Mouse (Mus musculus) lung, postnatal 4 days (tissue): ENCODE measurements around the gene Slc25a3.

Source experiments
- DNase-seq, 2 experiments: peaks; one replicate each; pipeline ENCODE4 v3.0.0; 2021

Slc25a3 gene

GRCm38 (mm10) chr10:91123828-91124822 is at the start of gene Slc25a3:
Slc25a3 (minus strand) TSS chr10:91124059.
- peak; percentile 98 to 99 for DNase-seq

DNA sequence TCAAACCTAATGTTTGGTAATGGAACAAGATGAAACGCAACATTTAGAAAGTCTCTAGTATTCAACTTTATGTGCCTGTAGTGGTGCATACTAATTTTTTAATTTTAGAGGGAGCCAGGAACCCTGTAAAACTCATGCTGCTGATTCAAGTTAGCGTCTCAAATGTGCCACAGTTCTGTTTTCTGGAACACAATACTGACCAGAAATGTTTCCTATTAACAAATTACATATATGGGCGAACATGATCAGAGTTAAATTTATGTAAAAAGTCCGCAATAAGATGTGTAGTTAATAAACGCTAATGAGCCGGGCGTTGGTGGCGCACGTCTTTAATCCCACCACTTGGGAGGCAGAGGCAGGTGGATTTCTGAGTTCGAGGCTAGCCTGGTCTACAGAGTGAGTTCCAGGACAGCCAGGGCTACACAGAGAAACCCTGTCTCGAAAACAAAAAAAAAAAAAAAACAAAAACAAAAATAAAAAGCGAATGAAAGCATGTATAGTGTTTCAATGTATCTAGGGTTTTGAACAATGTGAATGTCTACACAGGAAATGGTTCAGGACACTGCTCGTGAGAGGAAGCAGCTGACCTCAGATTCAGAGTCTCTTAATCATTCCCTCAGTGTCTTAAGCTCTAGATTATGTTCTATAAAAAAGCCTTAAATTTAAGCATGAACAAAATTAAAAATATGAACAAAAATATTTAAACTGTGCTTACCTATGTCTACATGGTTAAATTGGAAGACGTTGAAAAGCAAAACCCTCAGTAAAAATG is 48.7 kb upstream of the Slc25a3 start:
- no peak for DNase-seq

- DNase-seq, result peak; percentile 97 to 98
These were observed 47.8 kb upstream of the Slc25a3 start for GRCm38 (mm10) chr10:91171455-91172328.

- DNase-seq, result no peak
These were observed 47.2 kb upstream of the Slc25a3 start for GRCm38 (mm10) chr10:91171041-91171440.

DNA sequence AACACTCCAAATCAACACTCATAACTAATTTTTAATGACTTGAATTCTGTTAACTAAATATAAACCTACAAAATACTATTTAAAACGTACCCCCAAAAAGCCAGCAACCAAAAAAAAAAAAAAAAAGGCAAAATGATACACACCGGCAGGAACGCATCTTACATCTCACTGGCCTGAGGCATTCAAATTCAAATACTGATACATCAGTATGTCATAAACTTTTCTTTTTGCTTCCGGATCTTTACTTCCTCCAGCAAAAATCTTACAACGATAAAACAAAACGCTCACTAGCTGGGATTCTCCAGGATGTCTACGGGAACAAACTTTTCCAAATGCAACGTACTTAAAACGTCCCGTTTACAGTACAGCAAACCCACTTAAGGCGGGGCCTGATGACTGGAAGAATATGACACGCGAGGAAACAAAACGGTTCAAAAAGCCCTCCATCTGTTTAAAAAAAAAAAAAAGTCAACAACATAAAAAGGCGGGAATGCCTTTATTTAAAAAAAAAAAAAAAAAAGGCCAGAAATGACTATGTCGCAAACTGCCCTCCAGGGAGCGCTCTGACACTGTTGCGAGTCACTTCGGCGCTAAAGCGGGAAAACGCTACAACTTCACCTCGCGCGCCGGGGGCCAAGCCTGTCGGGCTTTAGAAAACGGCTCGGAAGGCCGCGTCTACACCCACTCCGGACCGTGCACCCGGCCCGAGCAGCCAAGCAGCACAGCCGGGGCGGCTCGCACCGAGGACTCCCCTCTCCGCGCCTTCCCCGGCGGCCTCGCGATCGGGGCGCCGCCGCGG is 46.5 kb upstream of the Slc25a3 start:
- DNase-seq, result peak; percentile 91 to 92

DNA sequence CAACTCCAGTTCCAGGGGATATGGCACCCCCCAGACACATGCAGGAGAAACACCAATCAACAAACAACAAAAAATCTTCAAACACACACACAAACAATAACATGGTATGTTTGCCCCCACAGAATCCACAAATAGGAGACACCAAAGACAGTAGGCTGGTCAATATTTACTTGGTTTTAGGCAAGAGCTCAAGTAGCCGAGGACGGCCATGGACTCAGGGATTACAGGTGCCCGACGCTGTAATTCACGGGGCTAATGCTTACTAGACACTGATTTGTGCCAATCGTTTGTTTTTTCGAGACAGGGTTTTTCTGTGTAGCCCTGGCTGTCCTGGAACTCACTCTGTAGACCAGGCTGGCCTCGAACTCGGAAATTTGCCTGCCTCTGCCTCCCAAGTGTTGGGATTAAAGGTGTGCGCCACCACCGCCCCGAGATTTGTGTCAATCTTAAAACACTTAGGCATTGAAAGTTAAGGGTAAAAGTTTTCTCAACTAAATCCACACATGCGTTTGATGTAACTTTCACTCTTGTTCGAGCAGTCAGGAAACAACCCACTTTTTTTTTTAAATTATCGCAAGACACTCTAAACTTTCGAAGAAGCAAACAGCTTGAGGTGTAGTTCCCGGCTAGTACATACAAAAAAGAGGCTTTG is 45.7 kb upstream of the Slc25a3 start:
- DNase-seq, result no peak

- DNase-seq, result no peak
These were observed 43.5 kb upstream of the Slc25a3 start for GRCm38 (mm10) chr10:91167352-91167751.

DNA sequence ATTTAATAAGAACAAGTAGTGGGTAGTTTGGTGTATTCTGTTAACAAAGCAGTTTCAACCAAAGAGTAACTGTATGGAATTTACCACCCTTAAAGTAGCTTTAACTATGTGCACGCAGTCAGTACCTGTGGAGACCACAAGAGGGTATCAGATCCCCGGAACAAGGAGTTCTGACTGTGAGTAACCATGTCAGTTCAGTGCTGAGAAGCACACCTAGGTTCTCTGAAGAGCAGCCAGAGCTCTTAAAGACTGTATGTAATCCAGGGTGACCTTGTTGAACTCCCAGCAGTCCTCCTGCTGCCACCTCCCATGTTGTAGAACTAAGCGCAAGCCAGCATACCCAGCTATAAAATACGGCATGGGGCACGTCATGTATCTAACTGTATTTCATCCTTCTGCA is 43.0 kb upstream of the Slc25a3 start:
- DNase-seq, result peak; percentile 41 to 73

DNA sequence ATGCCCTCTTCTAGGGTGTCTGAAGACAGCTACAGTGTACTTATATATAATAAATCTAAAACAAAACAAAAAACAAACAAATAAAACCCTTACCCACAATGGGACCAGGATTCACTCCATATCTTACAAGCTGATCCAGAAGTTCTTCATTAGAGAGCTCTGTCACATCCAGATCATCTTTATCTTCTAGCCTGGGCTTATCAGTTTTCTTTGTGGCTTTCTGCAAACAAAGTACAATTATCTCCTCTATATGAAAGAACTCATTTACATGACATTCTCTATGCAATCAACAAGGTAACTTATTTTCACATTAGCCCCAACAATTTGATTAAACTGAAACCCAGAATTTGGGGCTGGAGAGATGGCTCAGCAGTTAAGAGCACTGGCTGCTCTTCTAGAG is 42.0 kb upstream of the Slc25a3 start:
- DNase-seq, result no peak

DNA sequence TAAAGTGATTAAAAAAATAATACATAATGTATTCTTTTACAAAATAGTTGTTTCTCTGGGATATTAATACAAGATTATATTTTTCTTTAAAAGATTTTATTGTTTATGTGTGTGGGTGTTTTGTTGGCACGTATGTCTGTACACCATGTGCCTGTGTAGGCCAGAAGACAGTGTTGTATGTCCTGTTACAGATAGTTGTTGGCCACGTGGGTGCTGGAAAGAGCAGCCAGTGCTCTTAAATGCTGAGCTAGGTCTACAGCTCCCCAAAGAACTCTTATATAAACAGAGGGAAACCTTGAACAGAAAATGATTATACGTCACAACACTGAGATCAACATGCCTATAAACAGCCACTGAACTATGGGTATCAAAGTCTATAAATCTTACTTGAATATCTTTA is 40.6 kb upstream of the Slc25a3 start:
- DNase-seq, result no peak

DNA sequence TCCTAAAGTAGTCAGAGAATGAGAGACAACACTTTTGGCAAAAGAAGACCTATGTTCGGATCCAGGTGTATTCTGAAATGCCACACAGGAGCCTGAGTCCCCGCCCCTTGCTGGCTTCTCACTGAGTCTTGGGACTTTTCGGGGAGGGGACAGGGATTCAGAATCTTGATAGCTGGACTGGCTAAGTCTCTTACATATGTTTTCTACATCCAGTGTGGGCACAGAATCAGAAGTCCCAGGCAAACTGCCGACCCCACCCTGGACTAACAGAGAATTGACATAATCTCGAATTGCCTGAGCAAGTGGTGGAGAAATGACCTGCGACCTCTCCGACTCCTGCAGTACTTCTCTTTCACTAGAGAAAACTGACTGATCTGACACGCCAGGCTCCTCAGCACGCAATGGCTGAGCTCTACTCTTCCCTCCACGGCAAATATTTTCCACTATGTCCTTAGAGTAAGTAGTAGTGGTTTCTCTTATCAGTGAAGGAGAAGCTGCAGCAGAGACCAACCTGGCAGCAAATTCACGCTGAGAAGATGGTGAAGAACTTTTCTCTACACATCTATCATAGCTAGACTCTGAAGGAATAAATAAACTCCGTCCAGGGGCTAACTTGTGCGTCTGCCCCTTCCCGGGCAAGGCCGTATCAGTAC is 38.8 kb upstream of the Slc25a3 start:
- no peak for DNase-seq

DNA sequence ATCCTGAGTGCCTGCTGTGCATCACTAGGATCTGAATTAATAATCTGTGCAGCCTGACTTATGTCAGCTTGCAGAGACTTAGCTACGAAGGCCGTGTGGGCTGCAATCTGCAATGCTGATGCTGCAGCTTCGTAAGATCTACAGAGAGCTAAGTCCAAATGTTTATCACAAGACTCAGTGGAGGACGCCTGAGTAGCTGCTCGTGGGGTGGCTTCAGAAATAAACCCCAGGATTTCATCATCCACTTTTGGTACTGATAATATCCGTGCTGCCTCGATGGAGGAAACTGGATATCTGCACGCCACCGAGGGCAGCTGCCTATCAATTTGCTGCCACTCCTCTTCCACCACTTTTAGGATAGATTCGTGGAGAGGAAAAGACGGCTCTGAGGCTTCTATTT is 38.2 kb upstream of the Slc25a3 start:
- no peak for DNase-seq

GRCm38 (mm10) chr10:91161006-91161405 is 37.1 kb upstream of the Slc25a3 start:
- no peak for DNase-seq

DNA sequence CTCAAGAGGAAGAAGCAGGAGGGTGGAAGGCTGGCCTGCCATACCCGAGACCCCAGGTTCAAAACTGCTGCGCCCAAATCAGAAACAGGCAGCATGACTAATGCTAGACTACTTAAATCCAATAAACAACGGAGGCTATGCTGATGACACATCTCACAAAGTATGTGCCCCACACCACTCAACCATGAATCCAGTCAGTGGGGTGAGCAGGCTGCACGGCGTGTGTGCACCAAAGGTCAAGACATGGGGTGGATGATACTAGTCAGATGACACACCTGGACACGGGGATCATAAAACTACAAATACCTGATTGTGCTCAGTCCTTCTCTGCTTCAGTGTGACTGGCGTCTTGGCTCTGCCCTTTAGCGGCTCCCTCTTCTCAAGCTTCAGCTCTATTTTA is 34.6 kb upstream of the Slc25a3 start:
- DNase-seq, result no peak

- no peak for DNase-seq
These were observed 32.5 kb upstream of the Slc25a3 start for GRCm38 (mm10) chr10:91156338-91156737.

GRCm38 (mm10) chr10:91153894-91154503 is 30.1 kb upstream of the Slc25a3 start:
- no peak for DNase-seq

- no peak for DNase-seq
These were observed 21.6 kb upstream of the Slc25a3 start for GRCm38 (mm10) chr10:91145413-91145812.

DNA sequence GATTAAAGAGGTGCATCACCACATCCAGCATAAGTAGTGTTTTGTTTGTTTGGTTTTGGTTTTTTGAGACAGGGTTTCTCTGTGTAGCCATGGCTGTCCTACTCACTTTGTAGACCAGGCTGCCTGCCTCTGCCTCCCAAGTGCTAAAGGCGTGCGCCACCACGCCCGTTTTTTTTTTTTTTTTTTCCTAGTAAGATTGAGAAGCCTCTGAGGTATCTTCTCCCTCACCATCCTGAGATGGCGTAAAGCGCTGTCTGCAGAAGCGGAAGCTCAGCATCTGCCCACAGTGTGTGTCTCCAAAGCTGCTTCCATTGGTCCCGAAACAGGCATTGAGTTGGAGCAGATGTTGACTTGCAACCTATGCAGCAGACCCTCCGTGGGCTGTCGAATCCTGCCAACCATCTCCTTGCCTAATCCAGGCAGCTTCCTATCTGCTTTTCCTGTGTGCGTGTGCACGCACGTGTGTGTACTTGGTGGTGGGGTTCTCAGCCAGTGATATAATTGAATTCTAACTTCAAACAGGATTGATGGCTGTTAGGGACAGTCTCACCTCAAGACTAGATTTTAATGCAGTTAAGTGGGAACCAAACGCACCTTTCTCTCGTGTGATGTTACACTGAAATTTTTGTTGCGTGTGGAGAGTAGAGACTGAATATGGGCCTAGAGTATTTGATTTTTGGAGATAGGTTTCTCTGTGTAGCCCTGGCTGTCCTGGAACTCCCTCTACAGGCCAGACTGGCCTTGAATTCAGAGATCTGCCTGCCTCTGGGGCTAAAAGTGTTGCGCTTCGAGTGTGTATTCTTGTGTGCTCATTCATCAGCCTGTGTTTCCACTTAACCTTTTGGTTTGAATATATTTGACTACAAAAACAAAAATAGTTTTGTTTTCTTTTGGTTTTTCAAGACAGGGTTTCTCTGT is 19.7 kb upstream of the Slc25a3 start:
- DNase-seq, result no peak

- no peak for DNase-seq
These were observed 18.9 kb upstream of the Slc25a3 start for GRCm38 (mm10) chr10:91142654-91143191.
